Mouse (Mus musculus) ES-Bruce4 (cell line): ENCODE results near the gene Tnnt1.

Source experiments
- CTCF ChIP-seq: IDR thresholded peaks from one replicate; pipeline ENCODE4 v1.8.1; 2011; ENCODE audit warnings: low read depth, low read length
- EP300 ChIP-seq: IDR thresholded peaks from 2 replicates; pipeline ENCODE4 v1.6.1; 2011; ENCODE audit warnings: low read depth, low read length; ENCODE audit not compliant: insufficient read depth
- POLR2A ChIP-seq: IDR thresholded peaks from one replicate; pipeline ENCODE4 v1.8.1; 2011; ENCODE audit warnings: low read length; ENCODE audit not compliant: insufficient read depth

GRCm38 (mm10) chr7:4511489-4512224, 4.5 kb downstream of the Tnnt1 start:
- TF ChIP-seq CTCF: no peak
- no peak for TF ChIP-seq EP300
- no peak for TF ChIP-seq POLR2A
